Mouse (Mus musculus) lung, postnatal 25 days (tissue): ENCODE results near the gene Psrc1.
A peak's percentile ranks its signal among the peaks of the same experiment; 100 is the strongest.

Source experiments
- DNase-seq: peaks from one replicate; pipeline ENCODE4 v3.0.0; 2022; ENCODE audit warnings: low spot score

The Psrc1 gene

GRCm38 (mm10) chr3:108423844-108424801, 40.5 kb downstream of the Psrc1 start:
- DNase-seq: peak; percentile 54

GRCm38 (mm10) chr3:108424944-108425623, 41.4 kb downstream of the Psrc1 start:
- DNase-seq: no peak

- DNase-seq: no peak
Measured at GRCm38 (mm10) chr3:108425624-108426018, 42.0 kb downstream of the Psrc1 start.

- no peak for DNase-seq
Measured at GRCm38 (mm10) chr3:108432542-108433187, 49.0 kb downstream of the Psrc1 start.

- DNase-seq: no peak
Measured at GRCm38 (mm10) chr3:108433188-108433880, 49.7 kb downstream of the Psrc1 start.

GRCm38 (mm10) chr3:108433881-108434495, 50.3 kb downstream of the Psrc1 start:
- no peak for DNase-seq

GRCm38 (mm10) chr3:108435701-108436379, 52.2 kb downstream of the Psrc1 start:
- peak; percentile 45 for DNase-seq

GRCm38 (mm10) chr3:108436380-108436714, 52.7 kb downstream of the Psrc1 start:
- no peak for DNase-seq
